Mouse (Mus musculus): ENCODE results near the gene Ptbp1. TPM values are rescaled to one million over a fixed set of nuclear protein-coding genes. Genes with fewer than 3 reads are reported as not detected.

The Ptbp1 gene
- polyA plus RNA-seq, 2 experiments: 84.5 to 126 TPM

GRCm38 (mm10) chr10:79865189-79865601, 11.0 kb downstream of the Ptbp1 start:
- ATAC-seq (ENCODE audit: insufficient read depth) (0 out of 2 replicates have a peak, but pooled peaks have one; percentile 11), DNase-seq (ENCODE audit: low read depth in 3 of 3, low spot score in 3 of 3) (no peak)
- TF ChIP-seq CTCF (IDR thresholded peaks at IDR 0.05; ENCODE audit: low read depth) (no peak), EP300 (IDR thresholded peaks at IDR 0.05; ENCODE audit: low read depth) (no peak)
- 65% methylated on average over 12 of the region's 12 CpGs for WGBS (ENCODE audit: insufficient replicate concordance)
- H3K9ac ChIP-seq (replicated peaks): no peak overlapping the region
- no peaks in the 10 kb centered on the region for H3K4me1 ChIP-seq (replicated peaks; ENCODE audit: control insufficient read depth in 2 of 2, insufficient read depth in 2 of 2, low read length in 1 of 2)
- no peak overlapping the region for H3K4me2 ChIP-seq (ENCODE audit: low read depth)
- H3K9me3 ChIP-seq (ENCODE audit: control insufficient read depth, low read length): no peaks in the 10 kb centered on the region
- H3K36me3 ChIP-seq (replicated peaks; ENCODE audit: control insufficient read depth, insufficient read depth, low read depth): peaks cover 38% of the 10 kb centered on the region
- no peaks in the 10 kb centered on the region for H3K27me3 ChIP-seq (ENCODE audit: control insufficient read depth, insufficient read depth, low read length)
- no peak overlapping the region for H3K27ac ChIP-seq
- no peak overlapping the region for H3K4me3 ChIP-seq (ENCODE audit: insufficient read depth in 1 of 2, low read depth in 2 of 2, low read length in 2 of 2)

- H3K4me2 ChIP-seq (ENCODE audit: low read depth): no peak overlapping the region
- TF ChIP-seq EP300 (IDR thresholded peaks at IDR 0.05; ENCODE audit: low read depth) (no peak), CTCF (IDR thresholded peaks at IDR 0.05; ENCODE audit: low read depth) (peak; percentile 73)
- no peak overlapping the region for H3K27ac ChIP-seq
- H3K9ac ChIP-seq (replicated peaks): no peak overlapping the region
- H3K9me3 ChIP-seq (ENCODE audit: control insufficient read depth, low read length): no peaks in the 10 kb centered on the region
- DNase-seq (ENCODE audit: low read depth in 3 of 3, low spot score in 3 of 3) (no peak), ATAC-seq (ENCODE audit: insufficient read depth) (peak; percentile 11; the same call in 1 of the 2 replicates)
- peaks cover 32% of the 10 kb centered on the region for H3K36me3 ChIP-seq (replicated peaks; ENCODE audit: control insufficient read depth, insufficient read depth, low read depth)
- H3K4me3 ChIP-seq (ENCODE audit: insufficient read depth in 1 of 2, low read depth in 2 of 2, low read length in 2 of 2): no peak overlapping the region
- H3K27me3 ChIP-seq (ENCODE audit: control insufficient read depth, insufficient read depth, low read length): no peaks in the 10 kb centered on the region
- WGBS (ENCODE audit: insufficient replicate concordance): 60% methylated on average over 19 of the region's 19 CpGs
- H3K4me1 ChIP-seq (replicated peaks; ENCODE audit: control insufficient read depth in 2 of 2, insufficient read depth in 2 of 2, low read length in 1 of 2): no peaks in the 10 kb centered on the region
These were observed 11.6 kb downstream of the Ptbp1 start for GRCm38 (mm10) chr10:79865801-79866295.

GRCm38 (mm10) chr10:79866601-79867000, 12.4 kb downstream of the Ptbp1 start:
- TF ChIP-seq EP300 (IDR thresholded peaks at IDR 0.05; ENCODE audit: low read depth): no peak
- TF ChIP-seq CTCF (IDR thresholded peaks at IDR 0.05; ENCODE audit: low read depth): no peak
- H3K27me3 ChIP-seq (ENCODE audit: control insufficient read depth, insufficient read depth, low read length): no peaks in the 10 kb centered on the region
- H3K4me2 ChIP-seq (ENCODE audit: low read depth): no peak overlapping the region
- DNase-seq (ENCODE audit: low read depth in 3 of 3, low spot score in 3 of 3) (no peak), ATAC-seq (ENCODE audit: insufficient read depth) (no peak)
- no peak overlapping the region for H3K27ac ChIP-seq
- H3K9ac ChIP-seq (replicated peaks): no peak overlapping the region
- no peaks in the 10 kb centered on the region for H3K9me3 ChIP-seq (ENCODE audit: control insufficient read depth, low read length)
- no peaks in the 10 kb centered on the region for H3K4me1 ChIP-seq (replicated peaks; ENCODE audit: control insufficient read depth in 2 of 2, insufficient read depth in 2 of 2, low read length in 1 of 2)
- peaks cover 24% of the 10 kb centered on the region for H3K36me3 ChIP-seq (replicated peaks; ENCODE audit: control insufficient read depth, insufficient read depth, low read depth)
- H3K4me3 ChIP-seq (ENCODE audit: insufficient read depth in 1 of 2, low read depth in 2 of 2, low read length in 2 of 2): no peak overlapping the region
- 77% methylated on average over 11 of the region's 11 CpGs for WGBS (ENCODE audit: insufficient replicate concordance)

GRCm38 (mm10) chr10:79871845-79872244, 17.6 kb downstream of the Ptbp1 start:
- Histone ChIP-seq H3K27ac (no peak overlapping the region), H3K27me3 (ENCODE audit: control insufficient read depth, insufficient read depth, low read length) (peaks cover 14% of the 10 kb centered on the region), H3K36me3 (replicated peaks; ENCODE audit: control insufficient read depth, insufficient read depth, low read depth) (no peaks in the 10 kb centered on the region), H3K4me1 (replicated peaks; ENCODE audit: control insufficient read depth in 2 of 2, insufficient read depth in 2 of 2, low read length in 1 of 2) (no peaks in the 10 kb centered on the region; a peak in 1 of 4 replicates), H3K9ac (replicated peaks) (no peak overlapping the region), H3K9me3 (ENCODE audit: control insufficient read depth, low read length) (no peaks in the 10 kb centered on the region), H3K4me3 (ENCODE audit: insufficient read depth in 1 of 2, low read depth in 2 of 2, low read length in 2 of 2) (no peak overlapping the region), H3K4me2 (ENCODE audit: low read depth) (no peak overlapping the region)
- no peak for DNase-seq (ENCODE audit: low read depth in 3 of 3, low spot score in 3 of 3)
- no peak for ATAC-seq (ENCODE audit: insufficient read depth)
- 71% methylated on average over 8 of the region's 8 CpGs for WGBS (ENCODE audit: insufficient replicate concordance)
- TF ChIP-seq EP300 (IDR thresholded peaks at IDR 0.05; ENCODE audit: low read depth): no peak
- no peak for TF ChIP-seq CTCF (IDR thresholded peaks at IDR 0.05; ENCODE audit: low read depth)

- no peak for TF ChIP-seq CTCF (IDR thresholded peaks at IDR 0.05; ENCODE audit: low read depth)
- no peak for TF ChIP-seq EP300 (IDR thresholded peaks at IDR 0.05; ENCODE audit: low read depth)
- ATAC-seq (ENCODE audit: insufficient read depth): no peak
- peaks cover 0 to 6% of the 10 kb centered on the region in 2 experiments; a peak in 3 of 4 replicates for H3K4me1 ChIP-seq (replicated peaks; ENCODE audit: control insufficient read depth in 2 of 2, insufficient read depth in 2 of 2, low read length in 1 of 2)
- no peak overlapping the region for H3K4me2 ChIP-seq (ENCODE audit: low read depth)
- no peaks in the 10 kb centered on the region for H3K9me3 ChIP-seq (ENCODE audit: control insufficient read depth, low read length)
- DNase-seq (ENCODE audit: low read depth in 3 of 3, low spot score in 3 of 3): no peak
- no peak overlapping the region for H3K27ac ChIP-seq
- H3K4me3 ChIP-seq (ENCODE audit: insufficient read depth in 1 of 2, low read depth in 2 of 2, low read length in 2 of 2): no peak overlapping the region
- no peak overlapping the region for H3K9ac ChIP-seq (replicated peaks)
- 26% methylated on average over 3 of the region's 3 CpGs for WGBS (ENCODE audit: insufficient replicate concordance)
- H3K27me3 ChIP-seq (ENCODE audit: control insufficient read depth, insufficient read depth, low read length): peaks cover 14% of the 10 kb centered on the region
- H3K36me3 ChIP-seq (replicated peaks; ENCODE audit: control insufficient read depth, insufficient read depth, low read depth): no peaks in the 10 kb centered on the region
These were observed 18.6 kb downstream of the Ptbp1 start for GRCm38 (mm10) chr10:79872862-79873261.

Measured in liver, embryonic 14.5 days (tissue).